Mouse (Mus musculus): ENCODE measurements at regions not wholly inside any gene's neighbourhood (a gene's known extent, or its start where the extent isn't known, plus 50 kb on each side); places are given as distances from the start of the nearest gene placed in this dataset.

DNA sequence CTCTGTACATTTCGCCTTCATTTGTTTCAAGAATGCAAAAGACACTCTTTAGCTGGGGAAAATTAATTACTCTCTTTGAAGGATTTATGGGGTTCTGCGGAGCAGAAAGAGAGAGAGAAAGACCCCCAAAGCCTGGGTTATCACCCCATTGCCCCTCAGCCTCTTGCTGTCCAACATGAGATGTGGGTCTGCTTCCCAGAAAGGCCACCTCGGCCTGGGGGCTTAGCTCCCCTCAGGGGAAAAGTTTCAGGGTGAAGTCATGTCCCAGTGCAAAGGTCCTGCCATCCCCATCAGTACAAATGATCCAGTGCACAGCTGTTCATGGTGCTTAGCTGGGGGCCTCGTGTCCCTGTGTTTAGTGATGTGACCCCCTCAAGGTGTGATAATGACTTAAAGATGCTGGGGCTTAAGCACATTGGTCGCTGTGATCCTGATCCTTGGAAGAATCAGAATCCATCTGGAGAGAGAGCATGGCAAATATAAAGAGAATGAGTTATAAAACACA is 67.5 kb upstream of the Cd180 start:
- no peaks in the 10 kb centered on the region for H3K4me1 ChIP-seq (ENCODE audit: control insufficient read depth, insufficient read depth, low read length)
- no peaks in the 10 kb centered on the region for H3K9me3 ChIP-seq (ENCODE audit: control insufficient read depth, low read length)
- H3K36me3 ChIP-seq (ENCODE audit: control insufficient read depth, insufficient read depth, low read length): no peaks in the 10 kb centered on the region
- ATAC-seq (ENCODE audit: low FRiP score, low TSS enrichment): no peak; the same call in 1 of the 2 replicates
- 26% methylated on average over 5 of the region's 5 CpGs for WGBS
- H3K27ac ChIP-seq (ENCODE audit: low read depth, low read length): peak overlapping the region; percentile 71
- no peak overlapping the region for H3K4me3 ChIP-seq (ENCODE audit: low read length)
- no peak overlapping the region for H3K4me2 ChIP-seq (replicated peaks; ENCODE audit: low read depth, low read length)
- no peaks in the 10 kb centered on the region for H3K27me3 ChIP-seq (ENCODE audit: control insufficient read depth, insufficient read depth, low read length)
- no peak overlapping the region for H3K9ac ChIP-seq (ENCODE audit: low read depth, low read length)

DNA sequence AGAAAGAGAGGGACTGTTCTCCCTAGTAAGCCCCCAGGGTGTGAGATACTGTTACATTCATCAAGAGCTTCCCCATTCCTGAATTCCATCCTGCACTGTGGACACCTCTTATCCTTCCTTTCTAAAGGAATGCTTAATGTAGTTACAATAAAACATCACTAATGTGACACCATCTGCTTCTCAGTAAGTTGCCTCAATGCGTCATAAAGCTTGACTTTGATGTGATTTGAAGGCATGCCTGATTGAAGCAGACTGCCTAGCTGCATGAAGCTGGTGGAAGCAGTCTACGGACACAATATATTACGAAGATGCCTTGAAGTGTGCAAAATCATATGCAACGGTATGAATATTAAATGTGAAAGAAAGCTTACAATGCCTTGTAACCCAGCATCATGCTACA is 65.6 kb upstream of the Cd180 start:
- Histone ChIP-seq H3K27me3 (ENCODE audit: control insufficient read depth, insufficient read depth, low read length) (no peaks in the 10 kb centered on the region), H3K27ac (ENCODE audit: low read depth, low read length) (no peak overlapping the region), H3K4me1 (ENCODE audit: control insufficient read depth, insufficient read depth, low read length) (no peaks in the 10 kb centered on the region), H3K4me2 (replicated peaks; ENCODE audit: low read depth, low read length) (no peak overlapping the region), H3K9ac (ENCODE audit: low read depth, low read length) (no peak overlapping the region), H3K9me3 (ENCODE audit: control insufficient read depth, low read length) (no peaks in the 10 kb centered on the region), H3K4me3 (ENCODE audit: low read length) (no peak overlapping the region), H3K36me3 (ENCODE audit: control insufficient read depth, insufficient read depth, low read length) (no peaks in the 10 kb centered on the region)
- no peak for ATAC-seq (ENCODE audit: low FRiP score, low TSS enrichment)
- 85% methylated on average over 4 of the region's 4 CpGs for WGBS

DNA sequence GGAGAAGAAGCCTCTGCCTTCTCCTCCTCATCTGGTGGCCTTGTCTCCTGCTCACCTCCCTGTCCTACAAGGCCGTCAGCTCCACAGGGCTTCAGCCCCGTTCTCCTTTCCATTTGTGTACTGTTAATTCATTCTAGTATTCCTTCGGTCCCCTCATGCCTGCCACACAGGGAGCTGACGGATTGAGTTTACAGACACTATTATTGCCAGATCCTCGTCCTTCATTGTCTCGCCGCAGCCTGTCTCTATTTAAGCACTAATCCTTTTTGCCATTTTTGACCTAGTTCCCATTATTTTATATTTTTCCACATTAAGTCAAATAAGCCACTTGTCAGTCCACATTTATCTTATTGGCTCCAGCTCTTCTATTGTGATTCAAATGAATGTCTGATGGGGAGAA is 64.2 kb upstream of the Cd180 start:
- 84% methylated on average over 7 of the region's 7 CpGs for whole genome bisulfite sequencing
- Histone ChIP-seq H3K27me3 (ENCODE audit: control insufficient read depth, insufficient read depth, low read length) (no peaks in the 10 kb centered on the region), H3K4me1 (ENCODE audit: control insufficient read depth, insufficient read depth, low read length) (no peaks in the 10 kb centered on the region), H3K4me2 (replicated peaks; ENCODE audit: low read depth, low read length) (no peak overlapping the region), H3K27ac (ENCODE audit: low read depth, low read length) (no peak overlapping the region), H3K36me3 (ENCODE audit: control insufficient read depth, insufficient read depth, low read length) (no peaks in the 10 kb centered on the region), H3K9me3 (ENCODE audit: control insufficient read depth, low read length) (no peaks in the 10 kb centered on the region), H3K4me3 (ENCODE audit: low read length) (no peak overlapping the region), H3K9ac (ENCODE audit: low read depth, low read length) (no peak overlapping the region)
- no peak for ATAC-seq (ENCODE audit: low FRiP score, low TSS enrichment)

DNA sequence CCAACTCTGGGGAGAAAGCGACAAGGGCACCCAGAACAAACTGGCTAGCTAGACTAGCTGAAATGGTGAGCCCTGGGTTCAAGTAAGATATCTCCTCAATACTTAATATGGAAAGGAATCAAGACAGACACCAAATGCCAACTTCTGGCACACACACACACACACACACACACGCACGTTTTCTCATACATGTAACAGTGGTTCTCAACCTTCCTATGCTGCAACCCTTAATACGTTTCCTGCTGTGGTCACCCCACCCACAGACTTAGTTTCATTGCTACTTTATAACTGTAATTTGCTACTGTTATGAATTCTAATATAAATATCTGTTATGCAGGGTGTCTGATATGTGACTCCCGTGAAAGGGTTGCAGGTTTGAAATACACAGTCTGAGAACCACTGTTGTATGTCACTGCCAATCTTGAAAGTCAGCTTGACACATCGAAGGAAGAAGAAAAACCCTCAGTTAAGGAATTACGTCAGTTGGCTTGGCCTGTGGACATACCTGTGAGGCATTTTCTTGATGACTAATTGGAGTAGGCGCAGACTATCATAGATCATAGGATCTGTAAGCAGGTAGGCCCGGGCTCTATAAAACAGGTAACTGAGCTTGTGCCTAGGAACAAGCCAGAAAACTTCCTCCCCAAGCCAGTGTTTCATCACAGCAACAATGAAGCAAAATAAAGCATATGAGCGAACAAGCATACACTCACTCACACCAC is 59.0 kb upstream of the Cd180 start:
- no peak for ATAC-seq (ENCODE audit: low FRiP score, low TSS enrichment)
- no peaks in the 10 kb centered on the region for H3K9me3 ChIP-seq (ENCODE audit: control insufficient read depth, low read length)

DNA sequence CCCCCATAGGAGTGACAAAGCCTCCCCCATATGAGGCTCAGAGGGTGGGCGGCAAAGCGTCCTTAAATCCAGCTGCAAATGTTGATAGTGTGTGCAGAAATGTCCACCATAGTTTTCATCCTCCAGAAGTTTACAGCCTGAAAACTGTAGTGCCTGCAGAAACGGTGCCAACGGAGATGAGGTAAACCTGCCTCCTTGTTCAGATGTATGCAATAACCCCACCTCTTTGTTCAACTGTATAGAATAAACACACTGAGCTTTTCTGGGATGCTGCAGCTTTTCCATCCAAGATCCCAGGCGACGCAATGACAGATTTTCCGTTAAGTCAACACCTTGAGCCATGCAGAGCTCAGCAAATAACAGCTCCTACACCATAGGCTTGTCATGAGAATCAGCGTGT is 57.3 kb upstream of the Cd180 start:
- Histone ChIP-seq H3K4me3 (ENCODE audit: low read length) (no peak overlapping the region), H3K36me3 (ENCODE audit: control insufficient read depth, insufficient read depth, low read length) (no peaks in the 10 kb centered on the region), H3K9me3 (ENCODE audit: control insufficient read depth, low read length) (no peaks in the 10 kb centered on the region), H3K9ac (ENCODE audit: low read depth, low read length) (no peak overlapping the region), H3K4me2 (replicated peaks; ENCODE audit: low read depth, low read length) (no peak overlapping the region), H3K27ac (ENCODE audit: low read depth, low read length) (no peak overlapping the region), H3K4me1 (ENCODE audit: control insufficient read depth, insufficient read depth, low read length) (no peaks in the 10 kb centered on the region), H3K27me3 (ENCODE audit: control insufficient read depth, insufficient read depth, low read length) (no peaks in the 10 kb centered on the region)
- 77% methylated on average over 8 of the region's 8 CpGs for WGBS
- ATAC-seq (ENCODE audit: low FRiP score, low TSS enrichment): no peak

More for the DNA sequence above, 59.0 kb upstream of the Cd180 start:
- WGBS: 94% methylated on average over 10 of the region's 10 CpGs
- H3K36me3 ChIP-seq (ENCODE audit: control insufficient read depth, insufficient read depth, low read length): no peaks in the 10 kb centered on the region
- no peak overlapping the region for H3K27ac ChIP-seq (ENCODE audit: low read depth, low read length)
- H3K4me1 ChIP-seq (ENCODE audit: control insufficient read depth, insufficient read depth, low read length): no peaks in the 10 kb centered on the region
- no peak overlapping the region for H3K4me2 ChIP-seq (replicated peaks; ENCODE audit: low read depth, low read length)
- H3K27me3 ChIP-seq (ENCODE audit: control insufficient read depth, insufficient read depth, low read length): no peaks in the 10 kb centered on the region
- no peak overlapping the region for H3K4me3 ChIP-seq (ENCODE audit: low read length)
- no peak overlapping the region for H3K9ac ChIP-seq (ENCODE audit: low read depth, low read length)

DNA sequence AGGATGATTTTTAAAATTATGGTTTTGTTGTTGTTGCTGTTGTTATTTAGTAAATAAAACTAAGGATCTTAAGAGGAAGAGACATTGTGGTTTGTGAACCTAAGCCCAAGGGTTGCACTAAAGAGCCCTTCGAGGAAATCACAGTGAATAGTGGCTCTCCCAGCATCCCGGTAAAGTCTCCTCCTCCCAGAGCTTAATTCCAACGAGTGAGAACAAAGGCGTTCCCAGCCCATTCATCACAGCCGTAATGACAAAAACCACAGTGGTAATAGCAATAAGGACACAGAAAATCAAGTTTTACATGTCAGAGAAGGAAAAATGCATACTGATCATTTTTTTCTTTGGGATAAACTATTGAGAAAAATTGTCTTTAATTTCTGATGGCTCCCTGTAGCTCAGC is 56.3 kb upstream of the Cd180 start:
- WGBS: 26% methylated on average over 5 of the region's 5 CpGs
- no peaks in the 10 kb centered on the region for H3K4me1 ChIP-seq (ENCODE audit: control insufficient read depth, insufficient read depth, low read length)
- H3K9ac ChIP-seq (ENCODE audit: low read depth, low read length): no peak overlapping the region
- no peaks in the 10 kb centered on the region for H3K27me3 ChIP-seq (ENCODE audit: control insufficient read depth, insufficient read depth, low read length)
- H3K27ac ChIP-seq (ENCODE audit: low read depth, low read length): no peak overlapping the region
- no peaks in the 10 kb centered on the region for H3K36me3 ChIP-seq (ENCODE audit: control insufficient read depth, insufficient read depth, low read length)
- H3K9me3 ChIP-seq (ENCODE audit: control insufficient read depth, low read length): no peaks in the 10 kb centered on the region
- no peak overlapping the region for H3K4me3 ChIP-seq (ENCODE audit: low read length)
- ATAC-seq (ENCODE audit: low FRiP score, low TSS enrichment): no peak
- no peak overlapping the region for H3K4me2 ChIP-seq (replicated peaks; ENCODE audit: low read depth, low read length)

DNA sequence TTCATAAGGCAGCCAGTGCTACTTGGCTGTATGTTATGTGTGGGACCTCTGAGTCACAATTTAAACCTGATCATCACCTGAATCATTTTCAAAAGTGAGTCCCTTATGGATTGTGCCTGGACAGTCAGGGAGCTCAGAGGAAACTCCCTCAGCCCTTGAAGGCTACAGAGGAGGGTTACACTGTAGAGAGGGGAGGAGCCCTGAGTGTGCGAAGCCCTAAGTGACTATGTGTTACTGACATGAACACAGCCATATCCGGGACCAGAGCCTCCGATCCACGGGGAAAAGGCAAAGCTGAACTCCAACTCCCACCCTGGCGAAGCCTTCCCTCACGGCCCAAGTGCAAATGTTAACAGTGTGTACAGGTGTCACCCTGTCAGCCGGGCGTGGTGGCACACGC is 53.7 kb upstream of the Cd180 start:
- Histone ChIP-seq H3K9me3 (ENCODE audit: control insufficient read depth, low read length) (no peaks in the 10 kb centered on the region), H3K36me3 (ENCODE audit: control insufficient read depth, insufficient read depth, low read length) (no peaks in the 10 kb centered on the region), H3K27me3 (ENCODE audit: control insufficient read depth, insufficient read depth, low read length) (no peaks in the 10 kb centered on the region), H3K4me3 (ENCODE audit: low read length) (no peak overlapping the region), H3K9ac (ENCODE audit: low read depth, low read length) (no peak overlapping the region), H3K4me2 (replicated peaks; ENCODE audit: low read depth, low read length) (no peak overlapping the region), H3K4me1 (ENCODE audit: control insufficient read depth, insufficient read depth, low read length) (peaks cover 5% of the 10 kb centered on the region; the same call in 1 of the 2 replicates), H3K27ac (ENCODE audit: low read depth, low read length) (no peak overlapping the region)
- 85% methylated on average over 9 of the region's 9 CpGs for WGBS
- ATAC-seq (ENCODE audit: low FRiP score, low TSS enrichment): no peak

DNA sequence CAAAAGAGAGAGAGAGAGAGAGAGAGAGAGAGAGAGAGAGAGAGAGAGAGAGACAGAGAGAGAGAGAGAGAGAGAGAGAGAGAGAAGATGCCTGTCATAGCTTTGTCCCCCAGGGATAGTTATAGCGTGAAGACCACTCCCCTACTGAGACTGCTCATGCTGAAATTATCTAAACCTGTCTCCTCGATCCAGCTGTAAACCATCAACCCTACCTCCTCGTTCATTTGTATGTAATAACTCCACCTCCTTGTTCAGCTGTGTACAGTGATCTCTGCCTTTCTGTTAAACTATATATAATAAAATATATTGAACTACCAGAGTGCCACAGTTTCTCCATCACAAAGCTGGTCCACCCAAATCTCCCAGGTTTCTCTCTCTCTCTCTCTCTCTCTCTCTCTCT is 53.2 kb upstream of the Cd180 start:
- Histone ChIP-seq H3K9me3 (ENCODE audit: control insufficient read depth, low read length) (no peaks in the 10 kb centered on the region), H3K27me3 (ENCODE audit: control insufficient read depth, insufficient read depth, low read length) (no peaks in the 10 kb centered on the region), H3K4me1 (ENCODE audit: control insufficient read depth, insufficient read depth, low read length) (peaks cover 5% of the 10 kb centered on the region; the same call in 1 of the 2 replicates), H3K36me3 (ENCODE audit: control insufficient read depth, insufficient read depth, low read length) (no peaks in the 10 kb centered on the region), H3K4me2 (replicated peaks; ENCODE audit: low read depth, low read length) (no peak overlapping the region), H3K9ac (ENCODE audit: low read depth, low read length) (no peak overlapping the region), H3K4me3 (ENCODE audit: low read length) (no peak overlapping the region), H3K27ac (ENCODE audit: low read depth, low read length) (no peak overlapping the region)
- ATAC-seq (ENCODE audit: low FRiP score, low TSS enrichment): no peak
- WGBS: 22% methylated on average over 3 of the region's 3 CpGs
